Mouse (Mus musculus) CH12.LX (cell line): Measurements from ENCODE around the gene Gm49342. TPM values are rescaled to one million over a fixed set of nuclear protein-coding genes. Genes with fewer than 3 reads are reported as not detected.
"Not testable (repeated sequence)": the region's sequence is repeated elsewhere in the genome, so short reads cannot be mapped to it uniquely, and the experiment has no call there.

Experiments used
- DNase-seq: peaks from one replicate; pipeline ENCODE4 v3.0.0-alpha.2; 2013; ENCODE audit errors: extremely low read depth
- H3K27ac ChIP-seq: 2 replicates; pipeline ENCODE4 v1.5.1; 2012; ENCODE audit warnings: low read depth, mild to moderate bottlenecking, control low read depth, moderate library complexity; ENCODE audit not compliant: insufficient read depth
- H3K27me3 ChIP-seq: replicated peaks from 2 replicates; pipeline ENCODE3; 2012; ENCODE audit warnings: inconsistent platforms
- H3K36me3 ChIP-seq, 2 experiments: replicated peaks in 1 of 2; 2 replicates each; pipeline versions ENCODE3 to v1.6.1; 2012; ENCODE audit warnings: inconsistent platforms in 1 of 2, low read length in 1 of 2, mild to moderate bottlenecking in 1 of 2, mixed read lengths in 1 of 2, moderate library complexity in 1 of 2; ENCODE audit not compliant: control insufficient read depth in 1 of 2, insufficient read depth in 1 of 2
- H3K4me1 ChIP-seq, 2 experiments: 2 replicates each; pipeline ENCODE4 v1.6.1; 2012; ENCODE audit warnings: inconsistent platforms in 1 of 2, moderate library complexity in 1 of 2; ENCODE audit not compliant: insufficient read depth in 2 of 2, control insufficient read depth in 1 of 2
- H3K4me2 ChIP-seq: 2 replicates; pipeline ENCODE4 v1.6.1; 2012; ENCODE audit warnings: low read depth, mild to moderate bottlenecking, control low read depth; ENCODE audit not compliant: poor library complexity, insufficient read depth, severe bottlenecking
- H3K4me3 ChIP-seq, 3 experiments: fragments of 150-350 bp in 1 of 3; sonication (generic) in 1 of 3; replicated peaks in 1 of 3; 2 replicates each; pipeline versions ENCODE3 to v1.5.1; 2011 to 2012; ENCODE audit warnings: low read depth in 2 of 3, low read length in 2 of 3, mild to moderate bottlenecking in 2 of 3, moderate library complexity in 2 of 3, control low read depth in 1 of 3, improper control_type of control experiment in 1 of 3, inconsistent platforms in 1 of 3, mixed read lengths in 1 of 3; ENCODE audit not compliant: poor library complexity in 1 of 3
- H3K79me2 ChIP-seq: replicated peaks from 2 replicates; pipeline ENCODE4 v1.6.1; 2012; ENCODE audit warnings: mild to moderate bottlenecking, moderate library complexity; ENCODE audit not compliant: control insufficient read depth, poor library complexity, insufficient read depth, severe bottlenecking; ENCODE audit errors: extremely low read depth
- H3K9ac ChIP-seq: 2 replicates; pipeline ENCODE4 v1.6.1; 2012; ENCODE audit warnings: low read depth, mild to moderate bottlenecking, control low read depth, moderate library complexity; ENCODE audit not compliant: insufficient read depth
- H3K9me3 ChIP-seq: replicated peaks from 2 replicates; pipeline ENCODE3; 2012; ENCODE audit warnings: low read length, inconsistent platforms, mixed read lengths
- CHD1 ChIP-seq: IDR thresholded peaks from 2 replicates; pipeline ENCODE4 v1.6.1; 2012; ENCODE audit warnings: low read depth, low read length, improper control_type of control experiment, inconsistent platforms
- ELF1 ChIP-seq: IDR thresholded peaks from 2 replicates; pipeline ENCODE4 v1.6.1; 2014; ENCODE audit warnings: low read depth, mild to moderate bottlenecking, inconsistent platforms, low read length, improper control_type of control experiment
- MAFK ChIP-seq: IDR thresholded peaks from 2 replicates; pipeline ENCODE4 v1.6.1; 2011; ENCODE audit warnings: low read length, improper control_type of control experiment; ENCODE audit not compliant: insufficient replicate concordance
- MAX ChIP-seq: IDR thresholded peaks from 2 replicates; pipeline ENCODE4 v1.6.1; 2011; ENCODE audit warnings: low read length, improper control_type of control experiment
- MYC ChIP-seq: IDR thresholded peaks from 2 replicates; pipeline ENCODE4 v1.6.1; 2011; ENCODE audit warnings: low read depth, mild to moderate bottlenecking, improper control_type of control experiment, low read length
- RAD21 ChIP-seq: IDR thresholded peaks from 2 replicates; pipeline ENCODE4 v1.6.1; 2011; ENCODE audit warnings: low read depth, mild to moderate bottlenecking, low read length, improper control_type of control experiment, moderate library complexity
- SIN3A ChIP-seq: IDR thresholded peaks from 2 replicates; pipeline ENCODE4 v1.6.1; 2012; ENCODE audit warnings: low read length, improper control_type of control experiment, inconsistent platforms
- dilution Hi-C: fragments of 300-500 bp; cut with MboI; formaldehyde crosslinking; loops from 2 replicates; pipeline ENCODE4 v1.14.3; 2020; ENCODE audit warnings: low sequenced_read_pairs; ENCODE audit not compliant: extremely low pct_unique_long_range_greater_than_20kb, extremely low pct_ligation_motif_present
- in situ Hi-C: fragments of 300-500 bp; cut with MboI; formaldehyde crosslinking; loops from 3 replicates; pipeline ENCODE4 v1.14.3; 2019; ENCODE audit warnings: low sequenced_read_pairs, low pct_ligation_motif_present, low pct_unique_long_range_greater_than_20kb, mixed read lengths
- polyA plus RNA-seq: library from polyadenylated mRNA; unstranded; fragments of >175 nt; gene quantifications from 2 replicates; pipeline ENCODE4 v1.2.1, GENCODE M21; 2012; ENCODE audit warnings: low read depth; ENCODE audit not compliant: insufficient read length
- total RNA-seq, 2 experiments: library from RNA; depleted of rRNA; stranded (reverse); fragments of 300-350 nt in 1 of 2; fragments of >200 nt in 1 of 2; gene quantifications; 2 replicates each; pipeline ENCODE4 v1.2.3; 2012 to 2014

The Gm49342 gene
- total and polyA plus RNA-seq, 3 experiments: 50.6 to 120 TPM; not detected in 1

- peak overlapping the region; percentile 53 to 96 (median 74) for H3K4me3 ChIP-seq
- H3K27ac ChIP-seq, DNase-seq, H3K27me3 ChIP-seq, H3K9me3 ChIP-seq, dilution Hi-C loops: not testable (repeated sequence)
- H3K36me3 ChIP-seq: peaks cover 10 to 13% of the 10 kb centered on the region in 2 experiments
- peak overlapping the region; percentile 89; the same call in 1 of the 2 replicates for H3K4me2 ChIP-seq
- 0 out of 2 replicates have a peak, but pooled peaks have one; percentile 29 for TF ChIP-seq CHD1
- TF ChIP-seq, all 38 proteins: peak for 1; not testable (repeated sequence) for 37
- H3K79me2 ChIP-seq, H3K4me1 ChIP-seq, in situ Hi-C loops: not testable (repeated sequence)
- peak overlapping the region; percentile 80 for H3K9ac ChIP-seq
Measured at GRCm38 (mm10) chr14:50945081-50945480, 764 bp downstream of the Gm49342 start.

- H3K27me3 ChIP-seq, H3K9me3 ChIP-seq, in situ Hi-C loops, H3K4me1 ChIP-seq, dilution Hi-C loops, H3K27ac ChIP-seq, DNase-seq, H3K79me2 ChIP-seq: not testable (repeated sequence)
- H3K36me3 ChIP-seq: peaks cover 11 to 15% of the 10 kb centered on the region in 2 experiments
- peak overlapping the region; percentile 89 for H3K4me2 ChIP-seq
- H3K4me3 ChIP-seq: peak overlapping the region; percentile 53 to 96 (median 74)
- peak overlapping the region; percentile 80 for H3K9ac ChIP-seq
Measured at GRCm38 (mm10) chr14:50945526-50945925, 1.2 kb downstream of the Gm49342 start.

GRCm38 (mm10) chr14:50955487-50955886 is 11.2 kb downstream of the Gm49342 start:
- no peak for DNase-seq
- Histone ChIP-seq H3K79me2 (no peaks in the 10 kb centered on the region), H3K27me3 (no peaks in the 10 kb centered on the region), H3K4me2 (no peak overlapping the region), H3K9me3 (no peaks in the 10 kb centered on the region), H3K36me3 (peaks cover 9 to 11% of the 10 kb centered on the region in 2 experiments), H3K4me3 (no peak overlapping the region), H3K9ac (no peak overlapping the region), H3K4me1 (no peaks in the 10 kb centered on the region), H3K27ac (no peak overlapping the region)
- dilution Hi-C loops: no loop called here
- TF ChIP-seq ELF1 (no peak), MAFK (no peak), SIN3A (no peak), MYC (no peak), RAD21 (no peak), MAX (no peak)
- in situ Hi-C loops: no loop called here

DNA sequence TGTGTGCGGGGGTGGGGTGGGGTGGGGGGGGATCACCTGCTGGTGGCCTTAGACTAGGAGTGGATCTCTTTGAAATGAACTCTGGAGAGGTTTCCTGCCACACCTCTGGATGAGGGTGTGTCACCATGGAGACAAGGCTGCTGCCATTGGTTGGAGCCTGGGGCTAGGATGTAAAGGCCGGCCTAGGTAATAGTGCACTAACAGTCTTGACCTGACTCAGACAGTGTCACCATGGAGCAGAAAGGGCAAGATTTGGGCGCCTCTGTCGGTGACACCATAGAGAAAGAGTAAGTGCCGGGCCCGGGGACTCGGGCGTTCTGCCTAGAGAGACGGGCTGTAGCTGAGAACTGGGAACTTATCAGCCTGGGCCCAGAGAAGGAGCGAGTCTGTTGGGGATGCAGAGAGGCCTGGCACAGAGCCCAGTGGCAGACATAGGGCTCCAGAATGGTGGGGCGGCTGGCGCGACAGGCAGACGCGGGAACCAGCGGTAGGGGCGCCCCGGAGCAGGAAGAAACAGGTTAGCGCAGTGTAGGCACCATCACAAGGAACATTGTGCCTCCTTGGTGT is 11.7 kb downstream of the Gm49342 start, which contains the start of gene Pnp2:
Pnp2 (plus strand) TSS at position 51 of the 567 bp plus-strand sequence.
- dilution Hi-C loops, H3K4me1 ChIP-seq, H3K4me2 ChIP-seq, H3K27ac ChIP-seq, in situ Hi-C loops, H3K36me3 ChIP-seq, H3K9ac ChIP-seq, H3K4me3 ChIP-seq, H3K79me2 ChIP-seq, H3K9me3 ChIP-seq, H3K27me3 ChIP-seq, DNase-seq: not testable (repeated sequence)

- H3K4me2 ChIP-seq, DNase-seq, in situ Hi-C loops, H3K79me2 ChIP-seq, H3K36me3 ChIP-seq, H3K27ac ChIP-seq, H3K4me3 ChIP-seq, H3K27me3 ChIP-seq, H3K9me3 ChIP-seq, H3K4me1 ChIP-seq, H3K9ac ChIP-seq, dilution Hi-C loops: not testable (repeated sequence)
Measured at GRCm38 (mm10) chr14:50956724-50957123, 12.4 kb downstream of the Gm49342 start.
